Mouse (Mus musculus): ENCODE data around the gene Lhx5.

Lhx5 gene

DNA sequence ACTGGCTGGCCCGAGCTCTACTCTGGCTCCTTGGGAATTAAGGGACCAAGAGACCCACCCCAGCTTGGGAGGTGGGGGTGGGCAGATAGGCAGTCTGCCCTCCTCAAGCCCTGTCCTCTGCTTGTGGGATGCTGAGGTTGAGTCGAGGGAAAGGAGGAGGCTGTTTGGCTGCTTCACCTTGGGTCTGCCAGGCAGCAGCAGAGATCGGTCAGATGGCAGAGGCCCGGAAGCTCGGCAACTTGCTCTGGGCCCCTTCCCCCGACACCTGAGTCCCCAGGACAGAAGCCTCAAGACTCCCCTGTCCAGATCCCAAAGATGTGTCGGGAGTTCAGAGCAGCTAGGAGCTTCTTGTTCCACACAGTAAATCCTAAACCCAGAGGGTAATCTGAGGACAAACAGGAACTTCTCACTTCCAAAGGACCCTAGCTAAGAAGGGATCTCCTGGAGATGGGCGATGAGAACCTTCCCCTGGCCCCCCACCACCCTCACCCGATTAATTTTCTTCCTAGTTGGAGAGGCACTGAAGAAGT is 1.1 kb downstream of the Lhx5 start:
- DNase-seq (ENCODE audit: low spot score in 2 of 2): no peak

DNA sequence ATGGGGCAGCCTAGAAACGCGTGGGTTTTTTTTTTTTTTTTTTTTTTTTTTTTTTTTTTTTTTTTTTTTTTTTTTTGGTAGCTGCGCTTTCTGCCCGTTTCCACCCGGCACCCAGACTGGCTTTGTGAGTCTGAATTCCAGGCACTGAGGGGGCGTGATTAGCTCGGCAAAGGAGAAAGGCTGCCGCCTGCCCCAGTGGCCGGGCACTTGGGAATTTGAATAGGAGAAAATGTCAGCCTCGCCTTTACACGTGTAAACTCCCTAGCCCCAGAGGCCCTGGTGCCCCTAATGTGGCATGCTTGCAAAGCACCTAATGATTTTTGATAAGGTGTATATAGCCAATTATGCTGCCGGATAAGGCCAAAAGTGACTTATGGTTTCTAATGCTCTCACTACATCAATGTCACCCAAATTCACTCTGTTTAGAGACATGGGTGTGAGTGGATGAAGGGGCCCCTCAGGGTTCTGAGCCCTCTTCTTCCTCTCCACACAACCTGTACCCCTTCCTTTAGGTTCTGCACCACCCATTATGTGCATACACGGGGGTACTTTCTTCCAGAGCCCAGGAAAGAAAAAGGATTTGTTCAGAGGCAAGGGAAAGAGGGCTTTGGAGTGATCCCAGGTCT is 1.7 kb downstream of the Lhx5 start:
- DNase-seq (ENCODE audit: low spot score in 2 of 2): no peak

DNA sequence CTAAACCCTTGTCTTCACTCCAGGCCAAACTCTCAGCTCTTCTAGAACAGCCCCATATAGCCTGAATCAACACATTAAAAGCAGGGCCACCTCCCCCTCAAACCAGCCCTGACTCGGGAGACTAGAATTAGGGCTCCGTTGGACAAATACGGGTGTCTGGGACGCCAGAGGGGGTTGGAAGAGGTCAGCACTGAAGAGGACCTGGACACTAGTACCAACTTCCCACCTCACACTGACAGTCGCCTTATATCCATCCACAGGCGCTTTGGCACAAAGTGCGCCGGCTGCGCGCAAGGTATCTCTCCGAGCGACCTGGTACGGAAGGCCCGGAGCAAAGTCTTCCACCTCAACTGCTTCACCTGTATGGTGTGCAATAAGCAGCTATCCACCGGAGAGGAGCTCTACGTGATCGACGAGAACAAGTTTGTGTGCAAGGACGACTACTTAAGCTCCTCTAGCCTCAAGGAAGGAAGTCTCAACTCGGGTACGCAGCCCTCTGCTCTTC is 2.8 kb downstream of the Lhx5 start:
- DNase-seq (ENCODE audit: low spot score in 2 of 2): no peak

DNA sequence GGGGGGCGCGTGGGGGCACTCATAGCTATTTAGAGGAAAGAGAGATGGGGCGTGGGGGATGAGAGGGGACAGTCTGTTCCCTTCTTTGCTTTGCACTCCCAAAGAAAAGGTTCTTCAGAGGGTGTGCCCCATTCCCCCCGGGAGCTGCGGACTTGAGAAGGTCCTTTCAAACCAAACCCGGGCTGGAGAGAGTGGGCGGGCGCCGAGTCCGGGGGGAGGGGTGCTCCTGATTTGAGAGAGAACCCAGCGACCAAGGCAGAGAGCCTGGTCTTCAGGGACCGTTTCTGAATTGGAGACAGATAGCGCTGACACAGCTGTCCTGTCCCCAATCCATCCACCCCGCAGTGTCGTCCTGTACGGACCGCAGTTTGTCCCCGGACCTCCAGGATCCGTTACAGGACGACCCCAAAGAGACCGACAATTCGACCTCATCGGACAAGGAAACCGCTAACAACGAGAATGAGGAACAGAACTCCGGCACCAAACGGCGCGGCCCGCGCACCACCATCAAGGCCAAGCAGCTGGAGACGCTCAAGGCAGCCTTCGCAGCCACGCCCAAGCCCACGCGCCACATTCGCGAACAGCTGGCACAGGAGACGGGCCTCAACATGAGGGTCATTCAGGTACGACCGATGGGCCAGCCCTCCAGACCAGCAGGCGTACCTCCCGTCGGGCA is 3.6 kb downstream of the Lhx5 start:
- DNase-seq (ENCODE audit: low spot score in 2 of 2): no peak

DNA sequence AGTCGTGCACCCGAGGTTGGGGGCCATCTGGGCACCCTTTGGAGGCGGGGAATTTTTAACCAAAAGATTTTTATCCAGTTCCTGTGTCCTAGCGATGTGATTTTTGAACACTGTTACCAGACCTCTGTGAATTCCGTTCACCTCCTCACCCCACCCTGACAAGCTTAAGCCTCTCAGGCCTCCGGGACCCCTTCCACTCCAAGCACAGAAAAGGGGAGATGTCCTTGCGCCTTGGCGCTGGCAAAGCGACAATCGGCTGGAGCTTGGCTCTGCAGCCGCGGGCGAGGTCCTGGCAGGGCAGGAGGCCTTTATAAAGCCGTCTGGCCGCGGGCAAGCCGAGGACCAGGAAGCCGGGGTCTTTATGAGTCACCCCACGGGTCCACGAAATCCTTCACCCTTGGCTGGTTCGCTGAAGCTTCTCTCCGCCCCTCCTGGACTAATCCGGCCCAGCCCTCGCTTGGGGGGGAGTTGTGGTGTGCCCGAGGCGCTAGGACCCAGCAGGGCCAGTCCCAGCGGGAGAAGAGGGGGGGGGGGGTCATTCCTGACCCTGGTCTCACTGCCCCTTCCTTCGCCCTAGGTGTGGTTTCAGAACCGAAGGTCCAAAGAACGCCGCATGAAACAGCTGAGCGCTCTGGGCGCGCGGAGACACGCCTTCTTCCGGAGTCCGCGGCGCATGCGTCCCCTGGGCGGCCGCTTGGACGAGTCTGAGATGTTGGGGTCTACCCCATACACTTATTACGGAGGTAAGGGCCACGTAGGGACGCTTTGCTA is 4.4 kb downstream of the Lhx5 start:
- DNase-seq (ENCODE audit: low spot score in 2 of 2): no peak

DNA sequence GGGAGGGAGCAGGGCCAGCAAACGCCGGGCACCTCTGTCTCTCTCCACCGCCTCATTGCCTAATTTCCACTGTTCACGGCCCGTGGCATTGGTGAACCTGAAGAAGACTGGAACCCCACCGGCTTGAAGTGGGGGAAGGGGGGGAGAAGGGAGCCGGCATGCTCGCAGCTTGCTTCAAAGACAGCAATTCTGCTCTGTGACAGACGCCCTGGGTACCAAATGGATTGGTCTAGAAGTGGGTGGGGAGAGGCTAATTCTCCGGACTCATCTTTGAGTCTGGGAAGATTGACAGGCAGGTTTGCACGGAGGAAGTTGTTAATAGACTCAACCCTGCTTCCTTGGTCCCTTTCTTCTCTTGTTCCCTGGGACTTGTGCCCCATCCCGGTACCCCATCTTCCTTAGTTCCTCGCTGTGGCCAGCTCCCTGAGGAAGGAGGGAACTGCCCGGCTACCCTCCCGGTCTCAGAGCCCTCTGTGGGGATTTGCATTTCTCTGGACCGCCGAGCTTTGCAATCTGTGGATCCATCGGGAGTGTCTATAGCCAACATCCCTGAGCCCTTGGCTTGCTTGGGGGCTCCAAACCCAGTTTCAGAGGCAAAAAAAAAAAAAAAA is 5.5 kb downstream of the Lhx5 start:
- no peak for DNase-seq (ENCODE audit: low spot score in 2 of 2)

DNA sequence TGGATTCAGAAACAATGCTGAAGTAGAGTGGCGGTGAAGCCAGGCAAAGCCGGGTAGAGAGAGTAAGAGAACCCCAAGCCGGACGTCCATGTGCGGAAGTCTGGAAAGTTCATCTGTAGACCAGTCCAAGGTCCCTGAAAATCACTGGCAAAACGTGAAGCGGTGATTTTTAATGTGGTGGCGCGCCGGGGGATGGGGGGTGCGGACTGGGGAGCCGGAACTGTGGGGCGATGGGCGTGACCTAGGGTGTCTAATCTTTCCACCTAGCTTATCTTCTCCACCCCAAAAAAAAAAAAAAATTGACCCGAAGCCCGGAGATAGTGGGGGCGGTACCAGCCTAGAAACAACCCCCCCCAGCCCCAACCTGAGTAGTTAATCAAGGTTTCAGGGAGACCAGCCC is 6.0 kb downstream of the Lhx5 start:
- no peak for DNase-seq (ENCODE audit: low spot score in 2 of 2)

DNA sequence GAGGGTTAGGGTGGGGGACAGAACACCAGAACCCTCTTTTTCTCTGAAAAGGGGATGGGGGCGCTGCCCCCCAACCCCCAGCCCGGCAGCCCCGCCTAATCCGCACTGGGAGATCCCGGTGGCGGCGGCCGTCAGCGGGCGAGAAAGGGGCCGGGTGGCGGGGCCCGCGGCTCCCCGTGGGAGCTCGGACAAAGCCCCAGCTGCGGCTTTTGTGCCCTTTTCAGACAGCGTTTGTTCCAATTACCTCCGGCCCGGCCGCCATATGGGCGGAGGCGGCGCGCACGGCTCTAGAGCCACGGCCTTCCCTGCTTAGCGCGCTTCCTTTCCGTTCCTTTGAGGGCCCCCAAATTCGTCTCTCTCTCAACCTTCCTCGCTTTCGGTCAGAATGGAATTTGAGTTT is 6.5 kb downstream of the Lhx5 start:
- no peak for DNase-seq (ENCODE audit: low spot score in 2 of 2)

DNA sequence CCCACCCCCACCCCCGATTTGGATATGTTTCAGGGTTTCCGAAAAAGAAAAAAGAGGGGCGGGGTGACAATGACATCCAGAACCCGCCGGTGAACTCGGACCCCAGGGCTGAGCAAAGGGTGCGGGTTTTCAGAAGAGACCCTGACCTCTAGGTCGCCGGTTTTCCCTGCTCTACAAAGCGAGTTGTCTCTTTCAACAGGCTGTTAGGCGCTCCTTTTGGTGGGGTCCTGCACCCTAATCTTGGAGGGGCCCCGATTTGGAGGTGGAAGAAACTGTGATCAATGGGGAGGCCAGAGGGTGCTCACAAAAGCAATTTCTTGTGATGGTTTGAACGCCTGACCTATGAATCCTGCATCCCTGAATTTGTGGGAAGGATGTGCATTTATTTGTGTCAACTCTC is 7.0 kb downstream of the Lhx5 start:
- DNase-seq (ENCODE audit: low spot score in 2 of 2): no peak

DNA sequence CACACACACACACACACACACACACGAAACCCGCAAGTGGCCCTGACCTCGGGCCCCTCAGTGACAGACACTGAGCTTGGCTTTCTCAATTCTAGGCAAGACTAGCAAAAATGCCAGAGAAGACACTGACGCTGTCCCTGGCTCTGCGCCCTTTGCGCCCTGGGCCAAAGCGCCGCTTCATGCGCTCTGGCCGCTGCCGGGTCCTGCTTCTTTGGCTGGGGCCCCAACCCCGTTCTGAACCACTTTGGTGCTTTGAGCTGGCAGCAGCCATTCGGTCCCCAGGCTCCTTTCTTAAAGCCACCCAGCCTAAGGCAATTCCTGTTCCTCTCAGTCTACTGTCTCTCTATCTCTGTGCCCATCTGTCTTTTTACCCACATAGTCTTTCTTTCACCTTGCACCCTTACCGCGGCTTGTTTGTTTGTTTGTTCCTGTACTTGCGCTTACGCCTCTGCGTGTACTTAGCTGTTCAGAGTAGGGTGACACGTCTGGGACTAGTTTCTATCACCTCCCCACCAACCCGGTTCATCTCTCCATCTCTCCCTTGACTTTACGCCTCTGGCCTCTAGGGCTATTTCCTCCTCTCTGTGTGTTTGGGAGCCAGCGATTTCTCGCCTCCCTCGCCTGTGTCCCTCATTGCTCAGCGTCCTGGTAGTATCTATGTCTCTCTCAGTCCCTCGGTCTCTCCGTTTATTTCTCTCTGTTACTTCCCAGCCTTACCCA is 7.7 kb downstream of the Lhx5 start:
- DNase-seq (ENCODE audit: low spot score in 2 of 2): no peak

DNA sequence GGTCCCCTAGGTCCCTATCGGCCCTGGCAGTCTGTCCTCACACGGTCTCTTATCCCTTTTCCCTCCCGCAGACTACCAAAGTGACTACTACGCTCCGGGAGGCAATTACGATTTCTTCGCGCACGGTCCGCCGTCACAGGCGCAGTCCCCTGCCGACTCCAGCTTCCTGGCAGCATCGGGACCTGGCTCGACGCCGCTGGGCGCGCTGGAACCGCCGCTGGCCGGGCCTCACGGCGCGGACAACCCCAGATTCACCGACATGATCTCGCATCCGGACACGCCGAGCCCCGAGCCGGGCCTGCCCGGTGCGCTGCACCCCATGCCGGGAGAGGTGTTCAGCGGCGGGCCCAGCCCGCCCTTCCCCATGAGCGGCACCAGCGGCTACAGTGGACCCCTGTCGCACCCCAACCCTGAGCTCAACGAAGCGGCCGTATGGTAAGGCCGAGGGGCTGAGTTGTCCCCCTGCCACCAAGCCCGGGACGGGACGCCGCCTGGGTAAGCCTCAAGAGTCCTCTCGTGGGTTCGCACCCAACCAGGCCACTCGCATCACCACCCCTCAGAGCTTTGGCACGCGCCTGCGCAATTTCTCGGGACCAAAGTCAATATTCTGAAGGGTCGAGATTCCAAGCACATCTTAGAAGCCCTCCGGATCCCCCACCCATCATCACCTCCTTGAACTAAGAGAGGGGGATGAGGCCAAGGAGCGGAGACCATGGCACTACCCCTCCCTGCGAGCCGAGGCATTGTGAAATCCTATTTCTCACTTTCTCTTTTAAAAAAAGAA is 8.6 kb downstream of the Lhx5 start:
- no peak for DNase-seq (ENCODE audit: low spot score in 2 of 2)

DNA sequence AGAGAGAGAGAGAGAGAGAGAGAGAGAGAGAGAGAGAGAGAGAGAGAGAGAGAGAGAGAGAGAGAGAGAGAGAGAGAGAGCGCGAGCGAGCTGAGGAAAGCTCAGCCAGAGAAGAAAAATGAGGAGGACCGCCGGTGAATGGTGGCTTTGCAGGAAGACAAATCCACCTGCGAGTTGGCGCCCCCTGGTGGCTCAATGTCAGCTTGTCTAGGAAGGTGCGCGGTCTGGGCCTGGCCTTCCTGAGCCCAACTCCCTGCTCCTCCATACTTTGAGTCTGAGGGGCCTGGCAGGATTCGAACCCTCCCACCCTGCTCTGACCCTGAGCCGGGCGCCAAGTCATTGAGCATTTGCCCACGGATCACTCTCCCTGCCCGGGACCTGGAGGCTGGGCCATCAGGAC is 9.2 kb downstream of the Lhx5 start:
- peak; percentile 11 to 87 for DNase-seq (ENCODE audit: low spot score in 2 of 2)

DNA sequence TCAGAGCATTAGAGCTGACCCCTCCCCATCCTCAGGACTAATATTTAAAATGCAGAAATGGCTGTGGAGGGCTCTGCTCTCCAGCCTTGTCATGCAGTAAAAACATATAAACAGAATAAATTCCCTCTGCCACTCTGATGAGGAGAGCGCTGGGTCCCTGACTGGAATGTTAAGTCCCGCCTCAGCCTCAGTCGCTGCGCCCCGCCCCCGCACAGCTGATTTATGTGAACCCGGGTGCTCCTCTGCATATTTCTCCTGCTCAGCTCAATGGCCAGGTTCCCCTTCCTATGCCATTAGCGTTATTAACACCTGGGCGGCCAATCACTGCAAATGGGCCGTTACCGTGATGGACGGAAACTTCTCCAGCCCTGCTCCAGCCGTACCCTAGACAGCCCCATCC is 15.8 kb downstream of the Lhx5 start:
- no peak for DNase-seq (ENCODE audit: low spot score in 2 of 2)

DNA sequence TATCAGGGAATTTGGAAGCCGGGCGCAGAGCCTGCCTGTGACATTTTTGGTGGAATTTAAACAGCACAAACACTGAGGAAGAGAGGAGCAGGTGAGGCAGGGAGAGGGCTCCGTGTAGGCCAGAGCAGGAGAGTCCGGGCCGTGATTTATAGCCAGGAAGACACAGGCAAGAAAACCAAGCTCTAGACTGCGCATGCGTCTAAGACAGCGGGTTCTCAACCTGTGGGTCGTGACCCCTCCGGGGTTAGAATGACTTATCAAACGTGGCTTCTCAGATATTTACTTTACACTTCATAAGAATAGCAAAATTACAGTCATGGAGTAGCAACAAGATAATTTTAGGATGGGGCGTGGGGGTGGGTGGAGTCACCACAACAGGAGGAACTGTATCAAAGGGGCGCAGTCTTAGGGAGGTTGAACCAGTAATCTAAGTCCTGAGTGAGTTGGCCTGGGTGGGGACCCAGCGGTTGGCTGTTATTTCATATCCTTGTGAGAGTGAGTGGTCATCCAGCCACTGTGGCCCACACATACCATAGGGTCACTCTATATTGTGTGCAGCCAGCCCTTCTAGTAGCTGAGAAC is 23.3 kb downstream of the Lhx5 start:
- DNase-seq (ENCODE audit: low spot score in 2 of 2): no peak

DNA sequence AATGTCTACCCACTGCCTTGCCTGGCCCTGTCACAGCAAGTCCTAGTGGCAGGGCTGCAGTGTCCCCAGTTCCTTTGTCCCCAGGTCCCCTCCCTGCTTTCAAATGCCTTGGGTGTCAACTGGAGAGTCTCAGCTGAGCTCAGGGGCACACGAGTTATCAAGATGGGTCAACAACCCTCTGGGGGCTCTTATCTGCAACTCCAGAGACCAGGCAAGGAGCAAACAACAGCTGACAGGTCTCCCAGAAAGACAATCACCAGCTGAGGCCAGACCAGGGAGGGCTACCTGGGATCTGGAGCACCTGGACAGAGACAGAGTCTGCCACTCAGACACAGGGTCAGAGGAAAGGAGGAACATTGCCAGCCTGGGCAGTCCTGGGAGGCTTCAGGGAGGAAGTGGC is 24.8 kb downstream of the Lhx5 start:
- DNase-seq (ENCODE audit: low spot score in 2 of 2): no peak

DNA sequence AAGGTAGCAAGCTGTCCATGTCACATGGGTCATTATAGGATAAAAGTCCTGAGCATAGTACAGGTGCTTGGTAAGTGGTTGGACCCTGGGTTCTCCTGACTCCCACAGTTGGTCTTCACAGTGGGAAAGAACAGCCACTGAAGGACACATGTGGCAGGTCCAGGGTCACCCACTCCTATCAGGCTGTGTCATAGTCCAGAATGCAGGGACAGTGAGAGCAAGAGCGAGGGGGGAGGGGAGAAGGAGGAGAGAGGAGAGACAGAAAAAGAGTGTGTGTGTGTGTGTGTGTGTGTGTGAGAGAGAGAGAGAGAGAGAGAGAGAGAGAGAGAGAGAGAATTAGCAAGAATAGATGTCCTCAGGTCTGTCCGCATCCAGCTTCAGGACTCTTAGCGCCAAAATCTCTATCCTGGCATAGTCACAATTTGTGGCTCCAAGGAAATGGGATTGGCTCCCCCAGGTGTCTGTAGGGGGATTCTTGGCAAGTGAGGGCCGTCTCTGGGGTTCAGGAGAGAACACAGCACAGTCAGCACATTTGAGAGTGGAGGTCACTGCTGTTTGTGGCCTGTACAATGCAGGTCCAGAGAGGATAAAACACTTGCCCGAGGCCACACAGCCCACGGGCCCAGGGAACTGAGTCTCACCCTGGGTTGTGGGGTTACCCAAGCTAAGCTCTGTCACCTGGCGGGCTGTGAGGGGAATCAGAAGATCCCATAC is 25.5 kb downstream of the Lhx5 start:
- DNase-seq (ENCODE audit: low spot score in 2 of 2): no peak

DNA sequence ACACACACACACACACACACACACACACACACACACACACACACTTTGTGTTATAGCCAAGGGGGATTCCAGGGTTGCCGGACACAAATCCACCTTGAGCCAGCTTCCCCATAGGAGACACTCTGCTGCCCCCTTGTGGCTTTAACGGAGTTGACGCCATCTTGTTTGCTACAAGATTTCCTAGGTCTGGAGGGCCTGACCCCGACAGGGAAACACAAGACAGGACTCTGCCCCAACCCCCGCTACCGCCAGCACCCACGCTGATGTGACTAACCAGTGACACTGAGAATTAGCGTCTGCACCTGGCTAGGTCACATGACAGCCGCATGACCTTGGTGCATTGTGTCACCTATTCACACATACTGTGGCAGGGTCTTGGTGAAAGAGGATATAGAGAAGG is 26.1 kb downstream of the Lhx5 start:
- peak in 1 of 2 experiments; percentile 66 for DNase-seq (ENCODE audit: low spot score in 2 of 2)

DNA sequence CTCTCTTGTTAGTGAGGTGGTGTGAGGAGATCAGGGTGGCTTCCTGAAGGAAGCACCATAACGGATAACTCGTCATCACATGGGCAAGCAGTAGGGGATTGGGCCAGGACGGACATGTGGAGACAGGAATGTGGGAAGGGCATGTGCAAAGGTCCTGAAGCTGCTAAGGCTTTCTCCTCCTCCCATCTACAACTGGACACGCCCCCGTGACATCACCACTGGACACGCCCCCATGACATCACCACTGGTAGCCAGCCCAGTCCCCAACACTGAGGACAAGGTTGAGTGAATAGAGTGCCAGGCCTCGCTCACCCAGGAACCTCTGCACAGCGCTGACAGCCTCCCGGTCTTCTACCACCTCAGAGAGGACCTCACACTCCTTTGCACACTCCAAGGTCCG is 27.6 kb downstream of the Lhx5 start:
- DNase-seq (ENCODE audit: low spot score in 2 of 2): no peak

DNA sequence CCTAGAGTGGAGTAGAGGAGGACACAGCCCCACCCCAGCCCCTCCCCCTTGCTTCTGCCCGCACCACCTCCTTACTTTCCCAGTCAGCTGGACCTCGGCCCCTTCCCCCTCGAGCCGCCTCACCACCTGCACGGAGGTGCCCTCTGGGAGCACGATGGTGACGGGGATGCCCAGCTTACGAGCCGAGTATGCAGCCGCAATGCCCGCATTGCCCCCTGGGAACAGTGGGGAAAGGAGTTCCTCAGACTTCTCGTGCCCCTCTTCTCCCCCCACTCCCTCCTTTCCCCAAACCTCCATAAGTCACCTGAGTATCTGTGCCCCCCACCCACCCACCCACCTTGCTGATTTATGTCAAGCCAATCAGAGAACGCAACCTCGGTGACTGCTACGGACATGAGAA is 30.4 kb downstream of the Lhx5 start:
- no peak for DNase-seq (ENCODE audit: low spot score in 2 of 2)

DNA sequence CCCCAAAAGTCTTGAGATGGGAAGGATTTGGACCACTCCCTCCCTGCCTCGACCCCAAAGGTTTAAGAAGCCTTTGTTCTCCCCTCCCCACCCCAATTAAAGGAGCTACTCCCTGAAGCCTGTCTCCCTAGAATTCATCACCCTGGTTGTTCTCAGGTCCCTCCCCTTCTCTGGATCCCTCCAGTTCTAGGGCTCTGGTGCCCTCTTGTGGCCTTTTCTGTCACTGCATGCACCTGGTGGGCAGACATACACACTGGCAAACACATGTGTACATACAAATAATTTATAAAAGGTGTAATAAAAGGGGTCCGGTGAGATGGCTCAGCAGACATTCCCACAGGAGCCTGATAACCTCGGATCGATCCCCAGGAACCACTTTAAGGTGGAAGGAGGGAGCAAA is 32.8 kb downstream of the Lhx5 start:
- no peak for DNase-seq (ENCODE audit: low spot score in 2 of 2)
